Mouse (Mus musculus) erythroblast, adult 5-6 weeks (primary cell): ENCODE results near the gene Rfwd3. TPM values are rescaled to one million over a fixed set of nuclear protein-coding genes. Genes with fewer than 3 reads are reported as not detected.
"Not testable (repeated sequence)": the region's sequence is repeated elsewhere in the genome, so short reads cannot be mapped to it uniquely, and the experiment has no call there.

Experiments used
- ATAC-seq: replicated peaks from 2 replicates; pipeline ENCODE4 v1.8.0; 2016; ENCODE audit warnings: moderate number of reproducible peaks, mild to moderate bottlenecking, moderate TSS enrichment, inconsistent platforms; ENCODE audit not compliant: poor library complexity, low FRiP score, severe bottlenecking
- total RNA-seq, 2 experiments: library from RNA; stranded (forward) in 1 of 2; stranded (reverse) in 1 of 2; fragments of 150-400 nt in 1 of 2; fragments of 200-764, 138-1000 nt in 1 of 2; gene quantifications; 2 replicates each; pipeline versions ENCODE4 v1.2.3 to v1.2.4; 2015 to 2017; ENCODE audit warnings: low replicate concordance in 2 of 2

The Rfwd3 gene
- total RNA-seq, 2 experiments from 2014 or later: 29.0 to 44.0 TPM

DNA sequence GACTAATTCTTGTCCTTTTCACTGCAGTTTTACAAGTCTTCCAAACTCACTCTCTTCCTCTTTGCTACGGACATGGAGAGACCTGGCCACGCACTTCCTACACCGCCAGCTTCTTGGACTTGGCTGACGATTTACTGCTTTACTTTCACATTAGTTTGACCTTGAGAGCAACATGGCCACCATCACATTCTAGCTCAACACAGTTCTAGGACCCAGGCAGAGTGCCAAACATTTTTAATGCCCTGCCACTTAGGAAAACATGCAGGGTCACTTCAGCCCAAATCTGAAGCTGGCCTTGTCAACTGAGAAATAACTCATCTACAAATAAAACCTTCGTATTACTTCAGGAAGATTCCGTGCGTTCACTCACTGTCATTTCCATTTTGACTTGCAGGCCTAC lies 8.3 kb downstream of the Rfwd3 start:
- no peak for ATAC-seq

DNA sequence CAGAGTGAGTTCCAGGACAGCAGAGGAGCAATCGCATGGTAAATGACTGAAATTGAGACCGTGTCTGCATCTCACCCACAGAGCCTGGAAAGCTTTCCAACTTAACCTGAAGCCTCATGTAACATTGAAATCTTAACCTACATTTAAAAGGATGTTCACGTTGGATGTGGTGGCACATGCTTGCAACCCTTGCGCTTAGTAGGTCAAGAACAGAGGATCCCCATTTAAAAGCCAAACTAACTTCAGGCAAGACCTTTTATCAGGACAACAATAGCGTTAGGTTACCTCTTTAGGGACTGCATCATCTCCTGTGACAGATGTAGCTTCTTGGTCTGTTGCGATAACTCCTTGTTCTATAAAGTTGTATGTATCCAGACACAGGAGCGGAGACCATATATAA lies 9.4 kb downstream of the Rfwd3 start:
- ATAC-seq: no peak

DNA sequence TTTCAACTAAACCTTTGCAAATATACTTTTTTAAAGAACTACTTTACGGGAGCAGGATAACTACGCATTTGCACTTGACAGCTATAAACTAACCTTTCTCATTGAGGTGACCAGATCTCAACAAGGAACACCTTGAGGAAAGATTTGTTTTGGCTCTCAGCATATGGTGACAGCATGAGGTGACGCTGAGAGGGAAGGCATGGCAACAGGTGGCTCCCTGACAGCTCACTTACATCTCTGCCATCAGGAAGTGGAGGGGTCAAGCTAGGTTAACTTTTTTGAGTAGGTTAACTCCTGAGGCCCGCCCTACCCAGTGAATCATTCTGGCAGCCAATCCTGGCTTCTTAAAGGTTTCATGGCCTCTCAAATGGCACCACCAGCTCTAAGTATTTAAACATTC lies 14.4 kb downstream of the Rfwd3 start:
- ATAC-seq: no peak

DNA sequence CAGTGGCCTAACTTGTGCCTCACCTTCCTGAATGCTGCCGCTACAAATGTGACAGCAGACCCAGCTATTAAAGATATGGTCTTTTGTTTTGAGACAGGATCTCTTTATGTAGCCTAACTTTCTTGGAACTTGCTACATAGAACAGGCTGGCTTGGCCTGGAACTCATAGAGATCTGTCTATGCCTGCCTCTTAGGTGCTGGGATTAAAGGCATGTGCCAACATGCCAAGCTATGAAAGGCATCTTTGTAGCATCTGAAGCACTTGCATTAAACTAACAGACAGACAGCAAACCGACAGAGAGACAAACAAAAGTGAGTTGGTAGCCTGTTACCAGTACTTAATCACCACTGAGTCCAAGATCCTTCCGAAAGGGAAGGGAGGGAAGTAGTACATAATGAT lies 17.9 kb downstream of the Rfwd3 start:
- no peak for ATAC-seq

DNA sequence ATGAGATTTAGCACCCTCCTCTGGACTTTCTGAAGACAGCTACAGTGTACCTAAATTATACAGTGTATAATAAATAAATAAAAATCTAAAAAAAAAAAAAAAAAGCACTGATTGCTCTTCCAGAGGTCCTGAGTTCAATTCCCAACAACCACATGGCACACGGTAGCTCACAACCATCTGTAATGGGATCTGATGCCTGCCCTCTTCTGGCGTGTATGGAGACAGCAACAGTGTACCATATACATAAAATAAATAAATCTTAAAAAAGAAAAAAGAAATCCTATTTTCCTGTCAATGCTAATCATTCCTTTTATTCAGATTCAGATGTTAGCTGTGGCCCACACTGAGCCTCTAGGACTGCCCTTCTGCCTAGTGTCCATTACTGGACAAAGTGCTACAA lies 31.7 kb downstream of the Rfwd3 start:
- no peak for ATAC-seq

DNA sequence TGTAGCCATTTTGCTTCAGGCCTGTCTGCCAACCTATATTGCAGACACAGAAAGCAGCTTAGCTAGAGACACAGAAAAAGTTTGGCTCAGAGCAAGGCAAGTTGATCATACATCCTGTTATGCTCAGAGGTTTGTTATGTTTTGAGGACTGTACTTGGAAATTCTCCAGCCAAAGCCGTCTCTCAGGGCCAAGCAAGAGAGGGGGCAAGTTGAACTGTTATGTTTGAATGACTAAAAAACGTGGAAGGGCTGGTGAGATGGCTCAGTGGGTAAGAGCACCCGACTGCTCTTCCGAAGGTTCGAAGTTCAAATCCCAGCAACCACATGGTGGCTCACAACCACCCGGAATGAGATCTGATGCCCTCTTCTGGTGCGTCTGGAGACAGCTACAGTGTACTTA lies 33.9 kb downstream of the Rfwd3 start:
- not testable (repeated sequence) for ATAC-seq

DNA sequence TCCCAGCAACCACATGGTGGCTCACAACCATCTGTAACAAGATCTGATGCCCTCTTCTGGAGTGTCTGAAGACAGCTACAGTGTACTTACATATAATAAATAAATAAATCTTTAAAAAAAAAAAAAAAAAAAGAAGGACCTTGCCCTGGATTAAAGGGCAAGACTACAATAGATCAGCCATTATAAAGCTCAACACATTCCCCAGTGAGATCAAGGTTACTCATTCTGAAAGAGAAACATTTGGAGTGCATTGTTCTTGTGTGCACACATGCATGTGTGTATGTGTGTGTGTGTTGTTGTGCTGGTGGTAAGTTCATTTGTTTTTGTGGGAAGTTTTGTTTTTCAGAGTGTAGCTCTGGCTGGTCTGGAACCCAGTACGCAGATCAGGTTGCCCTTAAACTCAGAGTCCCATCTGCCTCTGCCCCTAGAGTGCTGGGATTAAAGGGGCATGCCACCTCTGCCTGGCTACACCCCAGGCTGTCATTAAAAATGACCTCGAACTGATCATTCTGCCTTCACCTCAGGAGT lies 35.3 kb downstream of the Rfwd3 start:
- no peak for ATAC-seq

DNA sequence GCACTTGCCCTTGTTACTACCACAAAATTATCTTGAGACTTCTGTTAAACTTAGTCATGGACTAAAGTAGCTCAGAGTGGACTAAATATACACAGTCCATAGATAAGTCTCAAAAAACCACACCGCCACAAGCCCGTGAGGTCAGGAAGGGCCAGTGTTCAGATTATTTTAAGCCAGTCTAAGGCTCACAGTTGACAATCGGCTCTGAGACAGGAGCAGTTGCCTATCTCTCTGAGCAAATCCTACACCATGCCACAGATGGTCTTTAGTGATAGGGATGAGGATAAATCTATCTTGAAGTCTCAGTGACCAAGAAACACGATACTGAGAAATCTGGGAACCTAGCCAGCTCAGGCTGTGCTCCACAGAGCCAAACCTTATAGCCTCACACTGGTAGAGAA lies 38.0 kb downstream of the Rfwd3 start:
- no peak for ATAC-seq

DNA sequence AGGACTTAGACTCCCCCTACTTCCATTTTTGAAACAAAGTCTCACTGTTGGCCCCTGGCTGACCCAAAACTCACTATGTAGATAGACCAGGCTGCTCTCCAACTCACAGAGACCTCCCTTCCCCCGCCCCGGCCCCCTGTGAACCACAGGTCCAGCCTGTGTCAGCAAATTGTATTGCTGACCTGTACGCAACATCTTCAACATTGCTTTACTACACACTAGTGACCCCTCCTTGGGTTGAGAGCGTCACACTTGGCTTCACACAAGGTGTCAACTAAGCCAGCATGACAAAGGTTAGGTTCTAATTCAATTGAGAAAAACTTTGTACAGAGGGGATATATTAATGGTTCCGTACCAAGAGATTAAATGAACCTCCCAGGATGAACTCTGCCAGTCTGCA lies 39.8 kb downstream of the Rfwd3 start:
- ATAC-seq: no peak

DNA sequence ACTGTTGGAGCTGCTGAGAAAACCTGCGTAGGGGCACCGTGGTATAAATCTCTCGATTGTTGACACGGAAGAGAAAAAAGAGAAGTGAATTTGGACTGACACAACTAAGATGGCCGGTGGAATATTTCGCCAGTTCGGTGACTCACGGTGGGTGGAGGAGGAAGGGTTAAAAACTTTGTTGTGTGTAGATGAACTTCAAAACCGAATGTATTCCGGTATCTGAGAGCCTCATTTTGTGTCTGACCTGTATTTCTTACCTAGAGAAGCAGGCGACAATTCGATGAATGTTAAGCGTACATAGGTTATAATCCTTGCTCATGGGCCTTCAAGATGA lies 40.6 kb downstream of the Rfwd3 start:
- 0 out of 2 replicates have a peak, but pooled peaks have one; percentile 2 for ATAC-seq

DNA sequence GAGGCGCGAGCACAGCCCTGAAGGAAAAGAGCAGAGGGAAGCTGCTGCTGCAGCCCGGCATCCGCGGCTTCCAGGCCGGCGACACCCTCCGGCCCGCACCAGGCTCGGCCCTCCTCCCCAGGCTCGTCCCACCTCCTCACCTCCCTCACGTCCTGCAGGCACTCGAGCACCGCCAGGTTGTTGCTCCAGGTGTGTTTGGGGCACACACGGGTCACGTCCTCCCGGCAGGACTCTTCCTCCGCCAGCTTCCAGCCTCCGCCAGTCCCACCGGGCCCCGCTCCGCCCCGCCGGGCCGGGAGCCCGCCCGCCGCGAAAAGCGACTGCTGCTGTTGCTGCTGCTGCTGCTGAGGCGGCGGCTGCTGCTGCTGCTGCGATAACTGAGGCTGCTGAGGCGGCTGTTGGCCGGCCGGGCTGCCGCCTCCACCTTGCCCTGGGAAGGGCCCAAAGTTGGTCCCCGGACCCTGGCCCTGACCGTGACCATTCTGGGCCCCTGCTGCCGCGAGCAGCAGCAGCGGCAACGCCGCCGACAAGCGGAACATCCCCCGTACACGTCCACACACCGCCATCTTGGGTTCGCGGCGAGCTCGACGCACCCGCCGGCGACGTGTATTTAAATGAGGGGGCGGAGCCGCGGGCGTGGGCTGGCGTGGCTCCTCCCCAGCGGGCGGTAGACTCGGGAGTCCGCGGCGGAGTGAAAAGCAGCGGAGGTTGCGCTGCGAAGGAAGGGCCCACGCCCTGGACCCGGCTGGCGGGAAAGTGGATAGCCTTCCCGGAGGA lies 41.2 kb downstream of the Rfwd3 start, which contains the start of gene Glg1:
TSS of gene Glg1 (minus strand) at position 586 of the 777 bp plus-strand sequence.
- peak; percentile 97 for ATAC-seq

DNA sequence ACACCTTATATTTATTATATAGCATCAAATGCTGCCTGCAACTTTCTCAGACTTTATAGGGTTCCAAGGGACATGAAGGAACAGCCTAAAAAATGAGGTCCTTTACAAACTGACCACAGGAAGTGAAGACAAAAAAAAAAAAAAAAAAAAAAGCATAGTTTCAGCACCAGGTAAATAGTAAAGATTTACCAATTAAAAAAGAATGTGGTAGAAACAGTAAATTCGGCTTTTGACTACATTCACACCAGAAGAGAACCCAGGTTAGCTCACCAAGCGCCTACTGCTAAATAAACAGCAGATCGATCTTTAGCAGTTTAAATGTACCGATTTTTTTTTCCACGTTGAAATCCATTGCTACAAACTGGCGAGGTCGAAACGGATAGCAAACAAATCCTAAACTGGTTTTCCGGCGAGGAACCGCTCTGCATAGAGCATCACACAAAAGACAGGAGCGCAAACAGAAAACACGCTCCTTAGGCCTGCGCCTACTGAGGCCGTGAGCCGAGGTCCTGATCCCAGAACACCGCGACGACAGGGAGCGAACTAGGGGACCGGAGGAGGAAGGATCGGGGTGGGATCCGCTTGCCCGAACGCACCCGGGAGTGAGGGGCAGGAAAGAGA lies 41.9 kb downstream of the Rfwd3 start:
- peak; percentile 39 for ATAC-seq

DNA sequence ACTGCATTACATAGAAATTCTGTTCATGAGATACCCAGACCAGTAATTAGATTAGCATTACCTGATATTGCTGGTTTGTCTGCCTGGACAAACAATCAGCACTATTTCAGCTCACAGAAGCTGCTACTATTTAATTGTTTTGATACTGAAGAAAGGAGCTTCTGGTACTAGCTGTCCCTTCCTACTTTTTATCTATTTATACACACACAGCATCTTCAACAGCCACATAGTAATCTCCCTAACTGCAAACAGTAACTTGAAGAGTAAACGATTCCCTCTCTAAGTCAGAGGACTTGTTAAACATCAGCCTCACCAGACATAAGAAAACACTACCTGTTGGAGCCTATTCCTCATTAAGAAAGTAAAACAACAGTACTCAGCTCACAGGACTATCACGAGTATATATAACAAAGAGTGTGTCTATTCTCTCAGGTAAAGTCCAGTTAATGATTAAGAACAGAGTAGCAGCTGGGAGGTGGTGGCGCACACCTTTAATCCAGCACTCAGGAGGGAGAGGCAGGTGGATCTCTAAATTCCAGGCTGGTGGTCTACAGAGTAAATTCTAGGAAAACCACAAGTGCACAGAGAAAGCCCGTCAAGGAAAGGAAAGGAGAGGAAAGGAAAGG lies 47.4 kb downstream of the Rfwd3 start:
- ATAC-seq: peak; percentile 62; the same call in 1 of the 2 replicates

DNA sequence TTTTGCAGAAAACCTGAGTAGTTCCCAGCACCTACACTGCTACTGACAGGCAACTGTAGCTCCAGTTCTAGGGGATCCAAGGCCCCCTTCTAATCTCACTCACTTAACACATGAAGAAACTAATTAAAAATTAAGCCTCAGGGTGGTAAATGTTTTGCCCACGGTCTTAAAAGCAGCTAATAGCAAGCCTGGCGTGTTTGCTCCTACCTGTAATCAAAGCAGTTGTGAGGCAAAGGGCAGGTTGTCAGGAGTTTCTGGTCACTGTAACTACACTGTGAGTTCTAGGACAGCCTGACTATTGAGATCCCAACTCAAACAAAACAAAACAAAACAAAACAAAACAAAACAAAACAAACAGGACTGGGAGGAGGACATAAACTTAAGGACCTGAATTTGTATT lies 49.9 kb downstream of the Rfwd3 start:
- no peak for ATAC-seq

DNA sequence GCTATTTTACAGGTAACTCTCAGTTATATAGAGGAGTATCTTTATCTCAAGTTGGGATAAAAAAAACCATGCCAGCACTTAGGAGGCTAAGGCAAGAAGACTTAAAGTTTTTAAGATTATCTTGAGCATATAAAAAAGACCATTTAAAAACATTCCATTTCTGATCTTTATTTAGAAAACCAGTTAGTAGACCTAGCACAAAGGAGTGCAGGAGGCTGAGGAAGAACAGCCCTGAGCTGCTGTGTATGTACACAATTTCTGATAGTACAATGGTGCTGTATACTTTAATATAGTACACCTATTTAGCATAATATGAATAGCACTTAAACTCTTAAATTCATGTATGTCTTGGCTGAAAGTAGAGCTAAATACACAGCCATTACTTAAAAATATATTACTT lies 51.9 kb downstream of the Rfwd3 start:
- no peak for ATAC-seq

DNA sequence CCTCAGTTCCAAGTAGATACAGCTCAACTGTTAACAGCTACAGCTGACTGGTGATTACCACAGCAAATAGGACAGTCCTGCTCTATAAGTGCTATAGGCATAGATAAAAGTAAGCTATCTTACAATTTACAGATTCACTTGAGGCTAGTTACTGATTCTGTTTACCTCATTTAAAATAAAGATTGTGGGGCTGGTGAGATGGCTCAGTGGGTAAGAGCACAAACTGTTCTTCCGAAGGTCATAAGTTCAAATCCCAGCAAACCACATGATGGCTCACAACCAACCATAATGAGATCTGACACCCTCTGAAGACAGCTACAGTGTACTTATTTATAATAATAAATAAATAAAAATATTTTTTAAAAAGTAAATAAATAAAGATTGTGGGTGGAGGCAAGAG lies 53.2 kb downstream of the Rfwd3 start:
- not testable (repeated sequence) for ATAC-seq

DNA sequence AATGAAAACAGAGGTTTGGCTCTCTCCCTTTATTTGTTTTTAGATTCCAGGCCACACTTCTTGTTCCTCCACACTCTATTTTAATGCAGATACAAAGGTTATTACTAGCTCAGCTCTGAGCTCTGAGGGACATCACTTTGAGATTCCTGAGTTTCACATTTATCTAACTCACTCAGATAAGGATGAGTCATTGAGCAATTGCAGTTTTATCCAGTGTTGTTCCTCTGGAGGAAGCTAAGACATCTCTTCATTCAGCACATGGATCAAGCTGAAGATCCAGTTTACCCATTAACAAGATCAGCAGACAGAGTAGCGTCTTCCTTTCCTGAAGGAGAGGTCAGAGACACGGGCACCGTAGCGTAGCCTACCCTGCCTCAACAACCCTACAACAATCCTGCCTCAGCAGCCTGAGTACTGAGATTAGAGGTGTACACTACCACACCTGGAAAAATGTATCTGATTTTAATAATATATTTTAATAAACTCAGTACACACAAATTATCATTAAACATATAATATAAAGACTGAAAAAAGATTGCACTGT lies 53.7 kb downstream of the Rfwd3 start:
- no peak for ATAC-seq

DNA sequence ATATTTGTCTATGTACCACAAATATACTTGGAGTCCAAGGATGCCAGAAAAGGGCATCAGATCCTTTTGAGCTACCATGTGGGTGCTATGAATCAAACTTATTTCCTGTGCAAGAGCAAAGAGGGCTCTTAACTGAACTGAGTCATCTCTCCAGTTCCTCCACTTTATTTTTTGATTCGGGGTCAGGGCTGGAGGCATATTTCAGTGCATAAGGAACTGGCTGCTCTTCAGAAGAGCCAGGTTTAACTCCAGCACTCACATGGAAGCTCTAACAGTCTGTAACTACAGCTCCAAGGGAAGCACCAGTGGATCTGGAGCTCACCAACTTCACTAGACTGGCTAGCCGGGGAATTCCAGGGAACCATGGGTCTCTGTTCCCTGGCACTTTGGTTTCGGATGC lies 62.7 kb downstream of the Rfwd3 start:
- no peak for ATAC-seq

DNA sequence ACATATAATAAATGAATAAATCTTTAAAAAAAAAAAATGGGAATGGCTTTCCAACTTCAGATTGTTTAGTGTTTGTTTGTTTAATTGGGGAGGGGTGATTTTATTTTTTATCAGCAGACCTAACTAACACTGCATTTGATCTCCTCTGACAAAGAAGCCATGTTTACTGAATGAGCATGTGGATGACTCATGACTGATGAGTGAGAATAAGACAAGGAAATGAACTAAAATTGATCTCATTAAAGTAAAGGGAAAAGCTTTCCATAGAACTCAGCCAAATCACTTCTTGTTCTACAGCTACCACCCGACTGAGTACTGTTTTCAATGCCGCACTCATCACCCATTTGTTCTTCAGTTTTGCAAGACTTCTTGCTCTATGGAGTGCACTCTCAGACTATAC lies 66.3 kb downstream of the Rfwd3 start:
- ATAC-seq: no peak

DNA sequence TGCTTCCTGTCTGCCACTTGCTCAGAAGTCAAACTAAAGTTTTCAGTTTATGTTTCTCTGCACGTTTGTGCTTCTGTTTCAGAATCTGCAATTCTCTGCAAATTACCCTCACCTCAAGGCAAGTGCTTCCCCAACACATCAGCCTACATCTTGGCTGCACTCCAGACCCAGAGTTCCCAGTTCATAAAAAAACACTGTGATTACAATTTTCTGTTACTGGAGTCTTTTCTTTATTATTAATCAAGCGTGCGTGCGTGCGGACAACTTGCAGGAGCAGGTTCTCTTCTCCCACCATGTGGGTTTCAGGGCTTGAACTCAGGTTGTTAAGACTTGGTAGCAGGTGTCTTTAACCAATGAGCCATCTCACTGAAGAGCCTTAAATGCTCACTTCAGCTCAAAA lies 75.9 kb downstream of the Rfwd3 start:
- ATAC-seq: no peak
